Mouse (Mus musculus): ENCODE measurements at regions not wholly inside any gene's neighbourhood (a gene's known extent, or its start where the extent isn't known, plus 50 kb on each side); places are given as distances from the start of the nearest gene placed in this dataset.
A peak's percentile ranks its signal among the peaks of the same experiment; 100 is the strongest.

DNA sequence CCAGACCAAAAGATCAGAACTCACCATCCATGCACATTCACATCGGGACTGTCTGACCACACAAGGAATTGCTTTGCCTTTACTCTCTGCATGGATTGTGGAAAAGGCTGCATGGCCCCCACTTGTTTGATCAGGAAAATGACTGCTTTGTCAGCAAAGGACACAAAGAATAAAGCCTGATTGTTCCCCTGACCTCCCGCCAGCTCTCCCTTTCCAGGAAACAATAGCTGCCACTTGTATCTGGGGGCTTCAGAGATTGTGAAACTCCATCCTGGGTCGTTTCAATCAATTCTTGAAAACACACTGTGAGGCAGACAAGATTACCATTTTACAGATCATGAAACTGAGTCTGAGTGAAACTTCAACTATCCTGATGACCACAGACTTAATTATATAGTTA, 70.7 kb downstream of the Zic3 start:
- no peaks in the 10 kb centered on the region for H3K36me3 ChIP-seq
- H3K4me1 ChIP-seq, result no peaks in the 10 kb centered on the region
- H3K4me3 ChIP-seq, result no peak overlapping the region
- H3K27ac ChIP-seq (replicated peaks), result no peak overlapping the region
- no peak overlapping the region for H3K9ac ChIP-seq
- ATAC-seq (ENCODE audit: extremely low read depth, insufficient number of reproducible peaks, low FRiP score, low TSS enrichment), result no peak
- 57% methylated on average over 3 of the region's 3 CpGs for WGBS
- H3K9me3 ChIP-seq, result no peaks in the 10 kb centered on the region
- no peaks in the 10 kb centered on the region for H3K27me3 ChIP-seq (replicated peaks)
- H3K4me2 ChIP-seq, result no peak overlapping the region

DNA sequence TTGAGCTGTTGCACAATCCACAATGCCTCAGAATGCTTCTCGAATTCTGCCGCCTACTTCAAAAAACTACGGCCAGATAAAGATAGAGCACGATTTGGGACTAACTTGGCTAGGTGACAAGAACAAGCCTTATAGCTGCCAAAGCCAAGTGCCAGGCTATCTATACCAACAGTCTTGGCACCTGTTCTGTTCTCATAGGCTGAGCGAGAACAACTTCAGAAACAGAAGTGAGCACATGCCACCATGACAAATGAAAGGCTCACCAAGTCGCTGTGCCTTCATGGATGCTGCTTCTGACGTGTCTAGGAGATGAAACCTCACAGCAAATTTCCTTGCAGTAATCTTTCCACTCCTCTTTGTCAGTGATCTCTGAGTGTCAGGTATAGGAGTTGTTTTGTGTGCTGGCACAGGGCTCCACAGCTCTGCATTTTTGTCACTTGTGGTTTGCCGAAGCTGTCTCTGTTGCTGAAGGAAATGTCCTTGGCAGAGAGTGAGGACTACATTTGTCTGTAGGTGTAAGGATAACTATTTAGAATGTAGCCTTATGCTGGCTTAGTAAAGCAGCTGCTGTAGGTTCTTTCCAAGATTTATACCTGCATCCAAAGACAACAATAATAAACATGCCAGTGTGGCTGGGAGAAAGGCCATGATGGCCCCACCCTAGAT, 95.4 kb downstream of the Zic3 start:
- Histone ChIP-seq H3K27me3 (replicated peaks) (no peaks in the 10 kb centered on the region), H3K36me3 (no peaks in the 10 kb centered on the region), H3K4me1 (no peaks in the 10 kb centered on the region), H3K9ac (no peak overlapping the region), H3K4me2 (no peak overlapping the region), H3K27ac (replicated peaks) (no peak overlapping the region), H3K9me3 (no peaks in the 10 kb centered on the region), H3K4me3 (no peak overlapping the region)
- WGBS, result 62% methylated on average over 8 of the region's 8 CpGs
- no peak for ATAC-seq (ENCODE audit: extremely low read depth, insufficient number of reproducible peaks, low FRiP score, low TSS enrichment)

DNA sequence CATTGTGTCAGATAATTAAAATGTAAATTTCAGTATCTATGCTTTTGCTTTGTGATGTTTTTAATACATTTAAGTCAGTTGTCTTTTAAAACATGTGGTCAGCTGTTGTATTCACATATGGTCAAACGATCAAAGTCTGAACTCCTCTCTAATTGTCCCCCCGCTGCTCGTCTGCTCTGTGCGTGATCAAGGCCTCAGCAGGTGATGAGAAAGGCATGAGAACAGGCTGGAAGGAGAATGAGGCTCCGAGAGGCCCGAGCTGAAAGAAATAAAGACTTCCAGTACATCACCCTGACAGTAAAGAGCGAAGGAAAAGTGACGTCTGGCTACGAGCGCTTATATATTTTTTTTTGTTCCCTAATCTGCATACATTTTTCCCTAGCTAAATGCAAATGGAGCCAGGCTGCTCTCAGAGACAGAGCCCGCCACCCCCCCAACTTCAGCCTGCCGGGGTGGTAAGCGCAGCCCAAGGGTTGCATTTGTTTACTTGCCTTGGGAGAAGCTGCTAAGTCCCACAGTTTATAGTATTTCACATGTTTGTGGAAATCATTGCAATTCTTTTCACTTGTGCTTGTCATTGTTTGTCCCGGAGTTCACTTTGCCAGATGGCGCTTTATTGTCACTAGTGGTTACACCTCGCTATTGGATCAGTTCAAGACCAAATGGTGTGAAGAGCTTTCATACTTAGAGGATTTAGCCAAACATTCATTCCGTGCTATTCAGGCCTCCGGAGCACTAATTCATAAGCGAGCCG, 133.0 kb downstream of the Zic3 start:
- H3K4me1 ChIP-seq, result no peaks in the 10 kb centered on the region
- H3K9me3 ChIP-seq, result no peaks in the 10 kb centered on the region
- H3K36me3 ChIP-seq, result no peaks in the 10 kb centered on the region
- peak overlapping the region; percentile 22 for H3K4me3 ChIP-seq
- peak overlapping the region; percentile 63 for H3K4me2 ChIP-seq
- WGBS, result 20% methylated on average over 20 of the region's 20 CpGs
- no peak overlapping the region for H3K9ac ChIP-seq
- no peak overlapping the region for H3K27ac ChIP-seq (replicated peaks)
- H3K27me3 ChIP-seq (replicated peaks), result no peaks in the 10 kb centered on the region
- no peak for ATAC-seq (ENCODE audit: extremely low read depth, insufficient number of reproducible peaks, low FRiP score, low TSS enrichment)

DNA sequence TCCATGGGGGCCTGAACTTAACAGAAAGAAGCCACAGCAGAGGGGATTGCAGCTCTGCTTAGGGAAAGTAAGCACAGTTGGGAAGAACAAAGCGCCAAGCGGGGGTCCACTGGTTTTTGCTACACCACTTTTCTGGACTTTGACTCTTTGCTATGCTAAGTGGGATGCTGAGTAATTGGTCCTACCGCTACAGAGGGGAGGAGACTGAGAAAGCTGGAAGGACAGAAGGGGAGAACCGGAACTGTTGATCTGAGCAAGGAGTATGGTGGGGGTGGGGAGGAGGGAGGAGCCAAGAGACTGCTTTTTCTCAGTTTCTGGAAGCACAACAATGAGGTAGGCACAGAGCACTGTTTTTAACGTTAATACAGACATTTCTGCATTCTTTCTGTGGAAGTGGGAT, 134.9 kb downstream of the Zic3 start:
- Histone ChIP-seq H3K9me3 (no peaks in the 10 kb centered on the region), H3K4me1 (no peaks in the 10 kb centered on the region), H3K9ac (no peak overlapping the region), H3K36me3 (no peaks in the 10 kb centered on the region), H3K27me3 (replicated peaks) (no peaks in the 10 kb centered on the region), H3K27ac (replicated peaks) (no peak overlapping the region), H3K4me2 (no peak overlapping the region), H3K4me3 (no peak overlapping the region)
- WGBS, result 39% methylated on average over 5 of the region's 5 CpGs
- ATAC-seq (ENCODE audit: extremely low read depth, insufficient number of reproducible peaks, low FRiP score, low TSS enrichment), result no peak

DNA sequence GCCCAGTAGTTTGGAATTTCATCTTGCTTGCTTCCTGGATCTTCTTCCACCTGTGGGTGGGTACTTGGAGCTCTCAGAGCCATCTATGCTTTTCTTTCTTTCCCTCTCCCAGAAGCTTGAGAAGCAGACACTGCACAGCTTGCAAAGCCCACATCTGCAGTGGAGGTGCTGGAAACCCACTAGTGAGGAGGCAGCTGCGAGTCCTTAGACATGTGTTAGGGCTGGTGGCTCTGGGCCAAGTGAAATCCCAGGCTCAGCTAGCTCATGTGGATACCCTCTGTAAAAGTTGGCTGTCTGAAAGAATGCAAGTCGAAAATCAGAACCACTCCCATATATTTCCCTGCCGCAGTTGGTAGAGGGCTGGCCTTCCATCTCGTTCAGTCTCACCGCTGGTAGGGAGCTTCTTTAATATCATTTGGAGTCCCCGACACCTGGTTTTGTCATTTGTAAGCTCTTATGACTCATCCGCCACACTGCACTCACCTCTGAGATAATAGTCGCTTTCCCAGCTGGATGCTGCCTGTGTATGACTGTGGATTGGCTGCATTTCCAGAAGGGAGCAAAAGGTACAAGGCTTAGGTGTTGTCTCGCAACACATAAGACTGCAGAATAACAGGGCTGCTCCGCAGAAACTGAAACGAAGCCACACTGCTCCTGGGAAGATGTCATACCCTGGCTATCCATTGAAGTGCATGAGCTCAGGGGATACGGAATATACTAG, 143.8 kb downstream of the Zic3 start:
- Histone ChIP-seq H3K36me3 (no peaks in the 10 kb centered on the region), H3K9me3 (no peaks in the 10 kb centered on the region), H3K4me3 (no peak overlapping the region), H3K4me1 (no peaks in the 10 kb centered on the region), H3K4me2 (no peak overlapping the region), H3K27me3 (replicated peaks) (no peaks in the 10 kb centered on the region), H3K9ac (no peak overlapping the region), H3K27ac (replicated peaks) (no peak overlapping the region)
- ATAC-seq (ENCODE audit: extremely low read depth, insufficient number of reproducible peaks, low FRiP score, low TSS enrichment), result no peak
- 67% methylated on average over 12 of the region's 12 CpGs for WGBS

DNA sequence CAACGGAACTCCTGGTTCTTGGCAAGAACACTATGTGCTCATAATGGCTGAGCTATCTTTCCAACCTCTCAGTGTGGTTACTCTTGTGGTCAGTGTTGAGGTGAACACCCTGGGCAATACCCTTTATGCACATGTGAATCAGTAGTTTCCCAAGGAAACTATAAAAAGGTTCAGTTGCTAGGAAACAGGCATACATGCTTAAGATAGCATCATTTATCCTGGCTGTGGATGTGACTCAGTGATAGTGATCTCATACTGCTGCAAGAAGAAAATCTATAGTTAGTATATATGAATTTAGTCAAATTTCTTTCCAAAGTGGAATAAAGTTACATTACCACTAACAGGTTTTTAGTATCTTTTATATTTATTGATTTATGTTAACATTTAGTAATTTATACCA, 151.8 kb downstream of the Zic3 start:
- H3K4me2 ChIP-seq, result no peak overlapping the region
- ATAC-seq (ENCODE audit: extremely low read depth, insufficient number of reproducible peaks, low FRiP score, low TSS enrichment), result no peak
- no peak overlapping the region for H3K9ac ChIP-seq
- H3K4me1 ChIP-seq, result no peaks in the 10 kb centered on the region
- no peaks in the 10 kb centered on the region for H3K27me3 ChIP-seq (replicated peaks)
- no peak overlapping the region for H3K4me3 ChIP-seq
- 73% methylated on average over 1 of the region's 1 CpGs for WGBS
- H3K27ac ChIP-seq (replicated peaks), result no peak overlapping the region
- H3K9me3 ChIP-seq, result no peaks in the 10 kb centered on the region
- no peaks in the 10 kb centered on the region for H3K36me3 ChIP-seq
